Mouse (Mus musculus) induced T-regulatory cell, adult 2 months (primary cell): ENCODE data around the gene Lrit3.

Source experiments
- DNase-seq: peaks from one replicate; pipeline ENCODE4 v3.0.0-alpha.2; 2012; ENCODE audit warnings: low read depth

Gene Lrit3

GRCm38 (mm10) chr3:129803765-129804164 is at the start of gene Lrit3:
Lrit3 (minus strand) TSS chr3:129804030.
- no peak for DNase-seq

GRCm38 (mm10) chr3:129846846-129847245 is 43.0 kb upstream of the Lrit3 start:
- no peak for DNase-seq

- no peak for DNase-seq
Measured at GRCm38 (mm10) chr3:129845868-129846267, 42.0 kb upstream of the Lrit3 start.

GRCm38 (mm10) chr3:129838017-129838416 is 34.2 kb upstream of the Lrit3 start:
- DNase-seq, result no peak

- DNase-seq, result no peak
Measured at GRCm38 (mm10) chr3:129836965-129837364, 33.1 kb upstream of the Lrit3 start.

- DNase-seq, result no peak
Measured at GRCm38 (mm10) chr3:129836051-129836697, 32.3 kb upstream of the Lrit3 start.

GRCm38 (mm10) chr3:129835388-129835934 is 31.6 kb upstream of the Lrit3 start, which contains the start of gene Cfi:
Cfi (plus strand) TSS chr3:129835884.
- no peak for DNase-seq

- peak; percentile 99 for DNase-seq
Measured at GRCm38 (mm10) chr3:129831035-129831568, 27.3 kb upstream of the Lrit3 start, which contains the start of gene Gar1. Gar1 (minus strand) TSS chr3:129831396.

- DNase-seq, result peak; percentile 70
Measured at GRCm38 (mm10) chr3:129830626-129831025, 26.8 kb upstream of the Lrit3 start.

- no peak for DNase-seq
Measured at GRCm38 (mm10) chr3:129827691-129828090, 23.9 kb upstream of the Lrit3 start.

- no peak for DNase-seq
Measured at GRCm38 (mm10) chr3:129826691-129827090, 22.9 kb upstream of the Lrit3 start.

- no peak for DNase-seq
Measured at GRCm38 (mm10) chr3:129824891-129825290, 21.1 kb upstream of the Lrit3 start.

- DNase-seq, result no peak
Measured at GRCm38 (mm10) chr3:129824146-129824545, 20.3 kb upstream of the Lrit3 start.

- DNase-seq, result peak; percentile 74
Measured at GRCm38 (mm10) chr3:129823293-129823692, 19.5 kb upstream of the Lrit3 start.

GRCm38 (mm10) chr3:129822206-129822775 is 18.5 kb upstream of the Lrit3 start, which contains the start of gene Rrh:
Rrh (minus strand) TSS chr3:129822587.
- DNase-seq, result no peak

- no peak for DNase-seq
Measured at GRCm38 (mm10) chr3:129821736-129822135, 17.9 kb upstream of the Lrit3 start.

- DNase-seq, result no peak
Measured at GRCm38 (mm10) chr3:129820847-129821246, 17.0 kb upstream of the Lrit3 start.

GRCm38 (mm10) chr3:129799011-129799410 is 4.8 kb downstream of the Lrit3 start:
- no peak for DNase-seq

GRCm38 (mm10) chr3:129798551-129798950 is 5.3 kb downstream of the Lrit3 start:
- DNase-seq, result no peak

- no peak for DNase-seq
Measured at GRCm38 (mm10) chr3:129797341-129797740, 6.5 kb downstream of the Lrit3 start.

- no peak for DNase-seq
Measured at GRCm38 (mm10) chr3:129793801-129794200, 10.0 kb downstream of the Lrit3 start.

GRCm38 (mm10) chr3:129782746-129783145 is 21.1 kb downstream of the Lrit3 start:
- no peak for DNase-seq

GRCm38 (mm10) chr3:129781435-129781834 is 22.4 kb downstream of the Lrit3 start:
- DNase-seq, result no peak
